ENCODE assay signal across 32 mouse cellular contexts in the genomic region with DNA sequence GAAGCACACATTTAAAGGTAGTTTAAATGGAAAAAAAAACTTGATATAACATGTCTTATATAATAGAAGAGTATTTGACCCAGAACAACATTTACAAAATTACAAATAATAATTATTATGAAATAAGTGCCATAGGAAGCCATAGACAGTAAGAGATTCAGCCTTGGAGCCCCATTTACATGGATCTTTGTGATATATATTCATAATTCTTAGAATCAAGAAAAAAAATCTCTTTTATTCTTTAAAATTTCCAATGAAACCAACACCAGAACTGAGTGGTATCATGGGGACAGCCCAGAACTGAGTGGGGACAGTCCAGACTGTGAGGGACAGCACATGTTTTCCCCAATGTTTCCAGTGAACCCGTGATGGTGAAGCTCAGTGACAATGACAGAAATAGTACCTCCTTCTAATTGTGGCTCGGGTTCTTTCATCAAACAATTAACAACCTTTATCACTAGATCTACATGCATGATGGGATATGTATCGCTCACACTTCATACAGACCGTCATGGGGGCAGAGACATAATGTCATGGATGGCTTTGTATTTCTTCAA.
"Had no signal": no experiment of that assay in that cellular context is flagged by ENCODE, and none has a peak within 500 bp of the region (broad histone marks: within the 10 kb centered on the region; RNA-seq: fewer than 3 reads in every experiment).

No protein-coding gene starts in this region.

- H3K27me3 ChIP-seq: limb, embryonic 12.5 days; limb, embryonic 13.5 days; limb, embryonic 15.5 days; liver, embryonic 12.5 days; liver, embryonic 13.5 days; liver, embryonic 15.5 days; lung, embryonic 15.5 days; megakaryocyte, embryonic 14.5 days; midbrain, embryonic 13.5 days; midbrain, embryonic 15.5 days; neural tube, embryonic 12.5 days; neural tube, embryonic 13.5 days had no signal

- H3K27ac ChIP-seq: limb, embryonic 10.5 days; limb, embryonic 12.5 days; limb, embryonic 13.5 days; limb, embryonic 15.5 days; liver, embryonic 12.5 days; liver, embryonic 13.5 days; liver, embryonic 14.5 days; liver, embryonic 15.5 days; lung, embryonic 15.5 days; macrophage; midbrain, embryonic 12.5 days; midbrain, embryonic 13.5 days; midbrain, embryonic 15.5 days; neural tube, embryonic 12.5 days; neural tube, embryonic 13.5 days had no signal

- DNase-seq: left cerebral cortex, postnatal 4 days; liver; liver, embryonic 13.5 days; liver, postnatal 0 days; lung, adult 18-20 months; lung, adult 2 months; lung, embryonic 14.5 days; lung, postnatal 10 days; lung, postnatal 14 days; lung, postnatal 36 days; lung, postnatal 4 days; midbrain, embryonic 14.5 days had no signal

- H3K4me2 ChIP-seq: limb, embryonic 12.5 days; limb, embryonic 13.5 days; limb, embryonic 15.5 days; liver, embryonic 11.5 days; liver, embryonic 12.5 days; liver, embryonic 13.5 days; liver, embryonic 15.5 days; lung, embryonic 14.5 days; lung, embryonic 15.5 days; midbrain, embryonic 11.5 days; midbrain, embryonic 12.5 days; midbrain, embryonic 13.5 days; midbrain, embryonic 15.5 days; neural tube, embryonic 12.5 days; neural tube, embryonic 13.5 days had no signal

- H3K36me3 ChIP-seq: limb, embryonic 10.5 days; limb, embryonic 12.5 days; limb, embryonic 13.5 days; limb, embryonic 15.5 days; liver, embryonic 12.5 days; liver, embryonic 13.5 days; liver, embryonic 15.5 days; lung, embryonic 15.5 days; midbrain, embryonic 12.5 days; midbrain, embryonic 13.5 days; midbrain, embryonic 15.5 days; neural tube, embryonic 12.5 days; neural tube, embryonic 13.5 days had no signal

- H3K9me3 ChIP-seq: limb, embryonic 10.5 days; limb, embryonic 12.5 days; limb, embryonic 13.5 days; limb, embryonic 15.5 days; liver, embryonic 12.5 days; liver, embryonic 13.5 days; liver, embryonic 15.5 days; lung, embryonic 15.5 days; megakaryocyte, embryonic 14.5 days; midbrain, embryonic 12.5 days; midbrain, embryonic 13.5 days; midbrain, embryonic 15.5 days; neural tube, embryonic 12.5 days; neural tube, embryonic 13.5 days had no signal

- H3K4me1 ChIP-seq: neural tube, embryonic 12.5 days had no signal

- ATAC-seq: liver, embryonic 12.5 days; lung, postnatal 0 days; midbrain, embryonic 13.5 days; midbrain, embryonic 15.5 days; midbrain, embryonic 16.5 days had no signal

- H3K9ac ChIP-seq: limb, embryonic 12.5 days; limb, embryonic 13.5 days; limb, embryonic 15.5 days; liver, embryonic 12.5 days; liver, embryonic 13.5 days; liver, embryonic 14.5 days; liver, embryonic 15.5 days; liver, postnatal 0 days; lung, embryonic 14.5 days; lung, embryonic 15.5 days; midbrain, embryonic 12.5 days; midbrain, embryonic 13.5 days; midbrain, embryonic 15.5 days; neural tube, embryonic 12.5 days; neural tube, embryonic 13.5 days had no signal

- H3K4me3 ChIP-seq: limb, embryonic 10.5 days; limb, embryonic 12.5 days; limb, embryonic 13.5 days; limb, embryonic 15.5 days; liver, embryonic 12.5 days; liver, embryonic 13.5 days; liver, embryonic 15.5 days; lung, embryonic 15.5 days; megakaryocyte, embryonic 14.5 days; midbrain, embryonic 12.5 days; midbrain, embryonic 13.5 days; midbrain, embryonic 15.5 days; myocyte; neural tube, embryonic 12.5 days; neural tube, embryonic 13.5 days had no signal
